Mouse (Mus musculus) liver, embryonic 16.5 days (tissue): ENCODE measurements around the gene Pias4. TPM values are rescaled to one million over a fixed set of nuclear protein-coding genes. Genes with fewer than 3 reads are reported as not detected.

Experiments
- microRNA-seq: library from miRNA; unstranded; fragments of <30 nt; microRNA quantifications from one replicate; pipeline ENCODE4, GENCODE M21; 2016
- polyA plus RNA-seq: library from polyadenylated mRNA; unstranded; fragments of >200 nt; fragmentation: Nextera tagmentation; extraction: Ambion mirVana; gene quantifications from 2 replicates; pipeline ENCODE4 v1.2.1, GENCODE M21; 2015

Gene Pias4
- polyA plus RNA-seq, 1 experiment from 2014 or later: 22.1 TPM

Small RNA genes lying within 50 kb of the gene (microRNA-seq; reads per million reads assigned to microRNA genes)
- gene Mir5615-1: not detected
- gene Mir5615-2: not detected

Other genes starting within 250 kb of the Pias4 start
- gene Lmnb2, start 249.7 kb downstream of the Pias4 start, polyA plus RNA-seq: 10.3 TPM in 2 replicates
- gene Gadd45b, start 237.8 kb downstream of the Pias4 start, polyA plus RNA-seq: 4.0 and 5.0 TPM in 2 replicates
- gene Gng7, start 153.0 kb downstream of the Pias4 start, polyA plus RNA-seq: 0.36 and 0.44 TPM in 2 replicates
- not detected in 2 replicates for gene Diras1, start 142.3 kb downstream of the Pias4 start, polyA plus RNA-seq
- gene Slc39a3, start 130.5 kb downstream of the Pias4 start, polyA plus RNA-seq: 5.5 TPM in 2 replicates
- 55.3 and 57.3 TPM in 2 replicates for gene Sgta, start 107.7 kb downstream of the Pias4 start, polyA plus RNA-seq
- 15.5 and 16.6 TPM in 2 replicates for gene Thop1, start 97.9 kb downstream of the Pias4 start, polyA plus RNA-seq
- gene Creb3l3, start 69.0 kb downstream of the Pias4 start, polyA plus RNA-seq: 39.9 and 45.9 TPM in 2 replicates
- 93.8 and 100 TPM in 2 replicates for gene Map2k2, start 62.0 kb downstream of the Pias4 start, polyA plus RNA-seq
- 30.0 and 35.0 TPM in 2 replicates for gene Zbtb7a, start 32.7 kb downstream of the Pias4 start, polyA plus RNA-seq
- gene Eef2, start 8.7 kb upstream of the Pias4 start, polyA plus RNA-seq: 266 and 282 TPM in 2 replicates
- gene Dapk3, start 15.1 kb upstream of the Pias4 start, polyA plus RNA-seq: 11.0 and 12.2 TPM in 2 replicates
- gene 4930442H23Rik, start 15.9 kb upstream of the Pias4 start, polyA plus RNA-seq: not detected in 2 replicates
- 0.05 TPM in 1 of 2 replicates, not detected in the other for gene Nmrk2, start 34.1 kb upstream of the Pias4 start, polyA plus RNA-seq
- gene Atcay, start 62.9 kb upstream of the Pias4 start, polyA plus RNA-seq: 0.02 and 0.04 TPM in 2 replicates
- 0.59 and 1.1 TPM in 2 replicates for gene Zfr2, start 65.2 kb upstream of the Pias4 start, polyA plus RNA-seq
- gene Matk, start 85.0 kb upstream of the Pias4 start, polyA plus RNA-seq: 1.6 and 1.8 TPM in 2 replicates
- 80.0 and 88.1 TPM in 2 replicates for gene Mrpl54, start 99.0 kb upstream of the Pias4 start, polyA plus RNA-seq
- gene Apba3, start 99.0 kb upstream of the Pias4 start, polyA plus RNA-seq: 24.2 and 26.3 TPM in 2 replicates
- gene Tjp3, start 123.7 kb upstream of the Pias4 start, polyA plus RNA-seq: 0.82 and 1.4 TPM in 2 replicates
- 13.9 and 14.7 TPM in 2 replicates for gene Pip5k1c, start 125.0 kb upstream of the Pias4 start, polyA plus RNA-seq
- 18.4 and 18.7 TPM in 2 replicates for gene Cactin, start 153.2 kb upstream of the Pias4 start, polyA plus RNA-seq
- gene Tbxa2r, start 160.8 kb upstream of the Pias4 start, polyA plus RNA-seq: 4.3 and 4.5 TPM in 2 replicates
- not detected in 2 replicates for gene Gipc3, start 175.3 kb upstream of the Pias4 start, polyA plus RNA-seq
- gene Hmg20b, start 182.6 kb upstream of the Pias4 start, polyA plus RNA-seq: 19.8 and 22.5 TPM in 2 replicates
- 9.2 and 11.9 TPM in 2 replicates for gene Mfsd12, start 189.6 kb upstream of the Pias4 start, polyA plus RNA-seq
- 1.9 and 2.5 TPM in 2 replicates for gene 4930404N11Rik, start 197.9 kb upstream of the Pias4 start, polyA plus RNA-seq
- gene Fzr1, start 210.6 kb upstream of the Pias4 start, polyA plus RNA-seq: 128 and 138 TPM in 2 replicates
- 46.3 and 48.3 TPM in 2 replicates for gene Dohh, start 216.5 kb upstream of the Pias4 start, polyA plus RNA-seq
- gene Gm48551, start 216.5 kb upstream of the Pias4 start, polyA plus RNA-seq: 0.54 and 0.55 TPM in 2 replicates
- gene Gm48552, start 221.1 kb upstream of the Pias4 start, polyA plus RNA-seq: 0.44 and 0.48 TPM in 2 replicates
- gene Smim24, start 225.1 kb upstream of the Pias4 start, polyA plus RNA-seq: 1.7 and 4.1 TPM in 2 replicates